Mouse (Mus musculus): ENCODE results near the gene S100pbp. TPM values are rescaled to one million over a fixed set of nuclear protein-coding genes. Genes with fewer than 3 reads are reported as not detected.
A peak's percentile ranks its signal among the peaks of the same experiment; 100 is the strongest.

Gene S100pbp
- polyA plus RNA-seq, 1 experiment from 2014 or later, result 14.5 TPM

- Histone ChIP-seq H3K4me1 (replicated peaks) (peaks cover 27% of the 10 kb centered on the region), H3K9me3 (no peaks in the 10 kb centered on the region), H3K4me3 (replicated peaks) (no peak overlapping the region), H3K27ac (no peak overlapping the region), H3K36me3 (no peaks in the 10 kb centered on the region), H3K27me3 (replicated peaks) (peaks cover 20% of the 10 kb centered on the region), H3K4me2 (replicated peaks) (peak overlapping the region; percentile 51), H3K9ac (0 out of 2 replicates have a peak overlapping the region, but pooled peaks have one; percentile 16)
- 14% methylated on average over 15 of the region's 15 CpGs for WGBS
- ATAC-seq, result peak; percentile 41; the same call in 1 of the 2 replicates
Observed at GRCm38 (mm10) chr4:129134799-129135585, 54.5 kb downstream of the S100pbp start.

- ATAC-seq, result peak; percentile 69
Observed at GRCm38 (mm10) chr4:129130755-129131303, 58.7 kb downstream of the S100pbp start.

GRCm38 (mm10) chr4:129130149-129130548, 59.4 kb downstream of the S100pbp start:
- Histone ChIP-seq H3K36me3 (no peaks in the 10 kb centered on the region), H3K9ac (no peak overlapping the region), H3K4me3 (replicated peaks) (no peak overlapping the region), H3K4me2 (replicated peaks) (peak overlapping the region; percentile 55), H3K4me1 (replicated peaks) (peaks cover 33% of the 10 kb centered on the region), H3K27ac (no peak overlapping the region), H3K27me3 (replicated peaks) (peaks cover 2% of the 10 kb centered on the region; the same call in 1 of the 2 replicates), H3K9me3 (no peaks in the 10 kb centered on the region)
- WGBS, result 5% methylated on average over 8 of the region's 8 CpGs
- peak; percentile 39 for ATAC-seq

More at GRCm38 (mm10) chr4:129130755-129131303, 58.7 kb downstream of the S100pbp start:
- H3K36me3 ChIP-seq, result no peaks in the 10 kb centered on the region
- peak overlapping the region; percentile 28 for H3K9ac ChIP-seq
- peaks cover 27% of the 10 kb centered on the region for H3K4me1 ChIP-seq (replicated peaks)
- H3K9me3 ChIP-seq, result no peaks in the 10 kb centered on the region
- WGBS, result 5% methylated on average over 17 of the region's 17 CpGs
- no peak overlapping the region for H3K27ac ChIP-seq
- H3K4me3 ChIP-seq (replicated peaks), result peak overlapping the region; percentile 26
- peaks cover 5% of the 10 kb centered on the region for H3K27me3 ChIP-seq (replicated peaks)
- H3K4me2 ChIP-seq (replicated peaks), result peak overlapping the region; percentile 55

GRCm38 (mm10) chr4:129129387-129129786, 60.1 kb downstream of the S100pbp start:
- 0 out of 2 replicates have a peak overlapping the region, but pooled peaks have one; percentile 55 for H3K4me2 ChIP-seq (replicated peaks)
- H3K4me1 ChIP-seq (replicated peaks), result peaks cover 32% of the 10 kb centered on the region
- no peaks in the 10 kb centered on the region for H3K9me3 ChIP-seq
- 41% methylated on average over 9 of the region's 9 CpGs for WGBS
- H3K36me3 ChIP-seq, result no peaks in the 10 kb centered on the region
- no peak overlapping the region for H3K27ac ChIP-seq
- no peak for ATAC-seq
- no peak overlapping the region for H3K9ac ChIP-seq
- no peak overlapping the region for H3K4me3 ChIP-seq (replicated peaks)
- peaks cover 5% of the 10 kb centered on the region; the same call in 1 of the 2 replicates for H3K27me3 ChIP-seq (replicated peaks)

GRCm38 (mm10) chr4:129128582-129129338, 60.8 kb downstream of the S100pbp start:
- H3K9ac ChIP-seq, result no peak overlapping the region
- no peak overlapping the region for H3K4me3 ChIP-seq (replicated peaks)
- peaks cover 32% of the 10 kb centered on the region for H3K4me1 ChIP-seq (replicated peaks)
- H3K4me2 ChIP-seq (replicated peaks), result no peak overlapping the region
- ATAC-seq, result no peak
- no peak overlapping the region for H3K27ac ChIP-seq
- peaks cover 7% of the 10 kb centered on the region for H3K27me3 ChIP-seq (replicated peaks)
- no peaks in the 10 kb centered on the region for H3K9me3 ChIP-seq
- WGBS, result 59% methylated on average over 13 of the region's 13 CpGs
- no peaks in the 10 kb centered on the region for H3K36me3 ChIP-seq

GRCm38 (mm10) chr4:129125736-129126451, 63.6 kb downstream of the S100pbp start:
- Histone ChIP-seq H3K4me1 (replicated peaks) (peaks cover 42% of the 10 kb centered on the region), H3K9ac (no peak overlapping the region), H3K4me3 (replicated peaks) (peak overlapping the region; percentile 18; the same call in 1 of the 2 replicates), H3K27me3 (replicated peaks) (peaks cover 32% of the 10 kb centered on the region), H3K27ac (no peak overlapping the region), H3K4me2 (replicated peaks) (peak overlapping the region; percentile 50), H3K36me3 (no peaks in the 10 kb centered on the region), H3K9me3 (no peaks in the 10 kb centered on the region)
- WGBS, result 17% methylated on average over 19 of the region's 19 CpGs
- ATAC-seq, result 0 out of 2 replicates have a peak, but pooled peaks have one; percentile 14

GRCm38 (mm10) chr4:129124652-129125146, 64.8 kb downstream of the S100pbp start:
- H3K27ac ChIP-seq, result no peak overlapping the region
- H3K4me2 ChIP-seq (replicated peaks), result peak overlapping the region; percentile 34
- ATAC-seq, result no peak
- H3K4me1 ChIP-seq (replicated peaks), result peaks cover 35% of the 10 kb centered on the region
- no peaks in the 10 kb centered on the region for H3K36me3 ChIP-seq
- 5% methylated on average over 13 of the region's 13 CpGs for WGBS
- no peaks in the 10 kb centered on the region for H3K9me3 ChIP-seq
- H3K9ac ChIP-seq, result no peak overlapping the region
- H3K4me3 ChIP-seq (replicated peaks), result peak overlapping the region; percentile 9; the same call in 1 of the 2 replicates
- peaks cover 40% of the 10 kb centered on the region for H3K27me3 ChIP-seq (replicated peaks)

- Histone ChIP-seq H3K4me2 (replicated peaks) (no peak overlapping the region), H3K9ac (no peak overlapping the region), H3K27ac (no peak overlapping the region), H3K36me3 (no peaks in the 10 kb centered on the region), H3K9me3 (no peaks in the 10 kb centered on the region), H3K4me3 (replicated peaks) (no peak overlapping the region), H3K27me3 (replicated peaks) (peaks cover 52% of the 10 kb centered on the region), H3K4me1 (replicated peaks) (peaks cover 31% of the 10 kb centered on the region)
- WGBS, result 27% methylated on average over 8 of the region's 8 CpGs
- no peak for ATAC-seq
Observed at GRCm38 (mm10) chr4:129122719-129123118, 66.8 kb downstream of the S100pbp start.

GRCm38 (mm10) chr4:129122107-129122506, 67.4 kb downstream of the S100pbp start:
- 25% methylated on average over 9 of the region's 9 CpGs for WGBS
- peaks cover 52% of the 10 kb centered on the region for H3K27me3 ChIP-seq (replicated peaks)

GRCm38 (mm10) chr4:129121569-129122086, 67.9 kb downstream of the S100pbp start, which contains the start of gene Hpca:
Gene Hpca (minus strand): TSS chr4:129122036.
- ATAC-seq, result peak; percentile 11; the same call in 1 of the 2 replicates
- Histone ChIP-seq H3K27ac (no peak within 1 kb of the TSS), H3K36me3 (no peaks in the 10 kb centered on the region), H3K4me3 (replicated peaks) (peak within 1 kb of the TSS; percentile 49), H3K9me3 (no peaks in the 10 kb centered on the region), H3K4me2 (replicated peaks) (peak within 1 kb of the TSS; percentile 97), H3K9ac (no peak within 1 kb of the TSS), H3K27me3 (replicated peaks) (peaks cover 52% of the 10 kb centered on the region), H3K4me1 (replicated peaks) (peaks cover 31% of the 10 kb centered on the region)
- 2% methylated on average over 17 of the region's 17 CpGs for WGBS

More at GRCm38 (mm10) chr4:129122107-129122506, 67.4 kb downstream of the S100pbp start:
- Histone ChIP-seq H3K9ac (no peak overlapping the region), H3K4me3 (replicated peaks) (no peak overlapping the region), H3K36me3 (no peaks in the 10 kb centered on the region), H3K4me2 (replicated peaks) (no peak overlapping the region), H3K27ac (no peak overlapping the region), H3K9me3 (no peaks in the 10 kb centered on the region), H3K4me1 (replicated peaks) (peaks cover 31% of the 10 kb centered on the region)
- no peak for ATAC-seq
